Mouse (Mus musculus) heart, postnatal 0 days (tissue): ENCODE results near the gene Sap25.
A peak's percentile ranks its signal among the peaks of the same experiment; 100 is the strongest.

Experiments used
- CTCF ChIP-seq: IDR thresholded peaks from 2 replicates; pipeline ENCODE4 v1.5.1; 2016; ENCODE audit warnings: antibody characterized with exemption, control low read depth, low read depth
- EP300 ChIP-seq: IDR thresholded peaks from 2 replicates; pipeline ENCODE4 v1.6.1; 2016; ENCODE audit warnings: antibody characterized with exemption, low read depth

GRCm38 (mm10) chr5:137654746-137655145 is 13.6 kb downstream of the Sap25 start:
- TF ChIP-seq CTCF, result peak; percentile 56
- TF ChIP-seq EP300, result no peak
